Mouse (Mus musculus): ENCODE data around the gene Mthfd1. TPM values are rescaled to one million over a fixed set of nuclear protein-coding genes. Genes with fewer than 3 reads are reported as not detected.

Mthfd1 gene
- total RNA-seq, 1 experiment, result 182 TPM

DNA sequence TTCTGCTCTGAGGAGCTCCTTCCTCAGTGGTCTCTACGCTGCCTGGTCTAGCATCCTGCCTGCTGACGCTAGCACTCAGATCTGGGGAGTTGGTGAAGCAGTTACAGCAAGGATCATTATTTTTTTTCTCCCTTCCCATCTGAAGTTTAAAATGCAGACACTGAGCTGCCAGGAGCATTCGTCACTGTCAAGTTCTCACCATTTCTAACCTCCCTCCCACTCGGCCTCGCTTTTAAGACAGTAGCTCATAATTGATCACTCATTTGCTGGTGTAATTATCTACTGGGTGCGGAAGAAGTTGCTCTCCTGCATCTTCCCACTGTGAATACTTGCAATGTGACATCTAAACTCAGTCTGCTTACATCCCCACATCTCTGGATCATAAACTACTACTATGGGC lies 30.3 kb downstream of the Mthfd1 start:
- Histone ChIP-seq H3K36me3 (ENCODE audit: control insufficient read depth, insufficient read depth, low read length, poor library complexity, severe bottlenecking) (peaks cover 67% of the 10 kb centered on the region), H3K9me3 (ENCODE audit: control insufficient read depth, insufficient read depth, low read depth, low read length) (no peaks in the 10 kb centered on the region), H3K4me3 (ENCODE audit: insufficient read depth in 1 of 2, low read depth in 1 of 2, low read length in 2 of 2, poor library complexity in 1 of 2, severe bottlenecking in 1 of 2) (no peak overlapping the region), H3K9ac (ENCODE audit: insufficient read depth, low read depth, low read length, poor library complexity, severe bottlenecking) (no peak overlapping the region), H3K27ac (ENCODE audit: insufficient read depth, low read depth, low read length, poor library complexity, severe bottlenecking) (no peak overlapping the region), H3K4me1 (ENCODE audit: control insufficient read depth in 2 of 2, insufficient read depth in 2 of 2, low read length in 2 of 2, poor library complexity in 1 of 2) (no peaks in the 10 kb centered on the region)
- no peak for DNase-seq (ENCODE audit: low read depth, low spot score)
- no peak for TF ChIP-seq HCFC1 (IDR thresholded peaks at IDR 0.05; ENCODE audit: borderline replicate concordance, insufficient read depth, low read length)
- no peak for TF ChIP-seq MAFK (IDR thresholded peaks at IDR 0.05; ENCODE audit: insufficient read depth, low read depth, low read length)
- TF ChIP-seq CHD2 (IDR thresholded peaks at IDR 0.05; ENCODE audit: low read depth, low read length), result no peak
- no peak for TF ChIP-seq ZC3H11A (IDR thresholded peaks at IDR 0.05; ENCODE audit: borderline replicate concordance, low read depth, low read length)
- no peak for TF ChIP-seq ZNF384 (IDR thresholded peaks at IDR 0.05; ENCODE audit: low read depth, low read length)
- in situ Hi-C loops (cut with MboI; ENCODE audit: low sequenced_read_pairs in 2 of 2, unreplicated experiment in 2 of 2), result no loop called here

- H3K4me1 ChIP-seq (ENCODE audit: control insufficient read depth in 2 of 2, insufficient read depth in 2 of 2, low read length in 2 of 2, poor library complexity in 1 of 2), result peaks cover 0 to 4% of the 10 kb centered on the region in 2 experiments; a peak in 2 of 4 replicates
- in situ Hi-C loops (cut with MboI; ENCODE audit: low sequenced_read_pairs in 2 of 2, unreplicated experiment in 2 of 2), result no loop called here
- no peak overlapping the region for H3K9ac ChIP-seq (ENCODE audit: insufficient read depth, low read depth, low read length, poor library complexity, severe bottlenecking)
- TF ChIP-seq ZNF384 (IDR thresholded peaks at IDR 0.05; ENCODE audit: low read depth, low read length) (no peak), ZC3H11A (IDR thresholded peaks at IDR 0.05; ENCODE audit: borderline replicate concordance, low read depth, low read length) (no peak), HCFC1 (IDR thresholded peaks at IDR 0.05; ENCODE audit: borderline replicate concordance, insufficient read depth, low read length) (no peak), MAFK (IDR thresholded peaks at IDR 0.05; ENCODE audit: insufficient read depth, low read depth, low read length) (no peak), CHD2 (IDR thresholded peaks at IDR 0.05; ENCODE audit: low read depth, low read length) (no peak)
- H3K36me3 ChIP-seq (ENCODE audit: control insufficient read depth, insufficient read depth, low read length, poor library complexity, severe bottlenecking), result peaks cover 69% of the 10 kb centered on the region
- no peak for DNase-seq (ENCODE audit: low read depth, low spot score)
- no peak overlapping the region for H3K4me3 ChIP-seq (ENCODE audit: insufficient read depth in 1 of 2, low read depth in 1 of 2, low read length in 2 of 2, poor library complexity in 1 of 2, severe bottlenecking in 1 of 2)
- no peaks in the 10 kb centered on the region for H3K9me3 ChIP-seq (ENCODE audit: control insufficient read depth, insufficient read depth, low read depth, low read length)
- H3K27ac ChIP-seq (ENCODE audit: insufficient read depth, low read depth, low read length, poor library complexity, severe bottlenecking), result no peak overlapping the region
These were observed 32.9 kb downstream of the Mthfd1 start for GRCm38 (mm10) chr12:76287986-76288385.

- Histone ChIP-seq H3K9ac (ENCODE audit: insufficient read depth, low read depth, low read length, poor library complexity, severe bottlenecking) (no peak overlapping the region), H3K27ac (ENCODE audit: insufficient read depth, low read depth, low read length, poor library complexity, severe bottlenecking) (no peak overlapping the region), H3K4me3 (ENCODE audit: insufficient read depth in 1 of 2, low read depth in 1 of 2, low read length in 2 of 2, poor library complexity in 1 of 2, severe bottlenecking in 1 of 2) (no peak overlapping the region), H3K36me3 (ENCODE audit: control insufficient read depth, insufficient read depth, low read length, poor library complexity, severe bottlenecking) (peaks cover 65% of the 10 kb centered on the region), H3K9me3 (ENCODE audit: control insufficient read depth, insufficient read depth, low read depth, low read length) (no peaks in the 10 kb centered on the region), H3K4me1 (ENCODE audit: control insufficient read depth in 2 of 2, insufficient read depth in 2 of 2, low read length in 2 of 2, poor library complexity in 1 of 2) (peaks cover 0 to 4% of the 10 kb centered on the region in 2 experiments; a peak in 2 of 4 replicates)
- in situ Hi-C loops (cut with MboI; ENCODE audit: low sequenced_read_pairs in 2 of 2, unreplicated experiment in 2 of 2), result no loop called here
- TF ChIP-seq ZNF384 (IDR thresholded peaks at IDR 0.05; ENCODE audit: low read depth, low read length) (no peak), CHD2 (IDR thresholded peaks at IDR 0.05; ENCODE audit: low read depth, low read length) (no peak), ZC3H11A (IDR thresholded peaks at IDR 0.05; ENCODE audit: borderline replicate concordance, low read depth, low read length) (no peak), HCFC1 (IDR thresholded peaks at IDR 0.05; ENCODE audit: borderline replicate concordance, insufficient read depth, low read length) (no peak), MAFK (IDR thresholded peaks at IDR 0.05; ENCODE audit: insufficient read depth, low read depth, low read length) (no peak)
- DNase-seq (ENCODE audit: low read depth, low spot score), result no peak
These were observed 33.4 kb downstream of the Mthfd1 start for GRCm38 (mm10) chr12:76288494-76288893.

- Histone ChIP-seq H3K9ac (ENCODE audit: insufficient read depth, low read depth, low read length, poor library complexity, severe bottlenecking) (no peak overlapping the region), H3K4me1 (ENCODE audit: control insufficient read depth in 2 of 2, insufficient read depth in 2 of 2, low read length in 2 of 2, poor library complexity in 1 of 2) (peaks cover 0 to 4% of the 10 kb centered on the region in 2 experiments; a peak in 2 of 4 replicates), H3K9me3 (ENCODE audit: control insufficient read depth, insufficient read depth, low read depth, low read length) (no peaks in the 10 kb centered on the region), H3K27ac (ENCODE audit: insufficient read depth, low read depth, low read length, poor library complexity, severe bottlenecking) (no peak overlapping the region), H3K36me3 (ENCODE audit: control insufficient read depth, insufficient read depth, low read length, poor library complexity, severe bottlenecking) (peaks cover 64% of the 10 kb centered on the region), H3K4me3 (ENCODE audit: insufficient read depth in 1 of 2, low read depth in 1 of 2, low read length in 2 of 2, poor library complexity in 1 of 2, severe bottlenecking in 1 of 2) (no peak overlapping the region)
- in situ Hi-C loops (cut with MboI; ENCODE audit: low sequenced_read_pairs in 2 of 2, unreplicated experiment in 2 of 2), result no loop called here
- TF ChIP-seq MAFK (IDR thresholded peaks at IDR 0.05; ENCODE audit: insufficient read depth, low read depth, low read length), result no peak
- TF ChIP-seq CHD2 (IDR thresholded peaks at IDR 0.05; ENCODE audit: low read depth, low read length), result no peak
- no peak for TF ChIP-seq ZC3H11A (IDR thresholded peaks at IDR 0.05; ENCODE audit: borderline replicate concordance, low read depth, low read length)
- TF ChIP-seq HCFC1 (IDR thresholded peaks at IDR 0.05; ENCODE audit: borderline replicate concordance, insufficient read depth, low read length), result no peak
- TF ChIP-seq ZNF384 (IDR thresholded peaks at IDR 0.05; ENCODE audit: low read depth, low read length), result no peak
- DNase-seq (ENCODE audit: low read depth, low spot score), result no peak
These were observed 34.3 kb downstream of the Mthfd1 start for GRCm38 (mm10) chr12:76289428-76289827.

GRCm38 (mm10) chr12:76290271-76290670 lies 35.2 kb downstream of the Mthfd1 start:
- TF ChIP-seq HCFC1 (IDR thresholded peaks at IDR 0.05; ENCODE audit: borderline replicate concordance, insufficient read depth, low read length) (no peak), ZNF384 (IDR thresholded peaks at IDR 0.05; ENCODE audit: low read depth, low read length) (no peak), ZC3H11A (IDR thresholded peaks at IDR 0.05; ENCODE audit: borderline replicate concordance, low read depth, low read length) (no peak), CHD2 (IDR thresholded peaks at IDR 0.05; ENCODE audit: low read depth, low read length) (no peak), MAFK (IDR thresholded peaks at IDR 0.05; ENCODE audit: insufficient read depth, low read depth, low read length) (no peak)
- in situ Hi-C loops (cut with MboI; ENCODE audit: low sequenced_read_pairs in 2 of 2, unreplicated experiment in 2 of 2), result no loop called here
- DNase-seq (ENCODE audit: low read depth, low spot score), result no peak
- Histone ChIP-seq H3K27ac (ENCODE audit: insufficient read depth, low read depth, low read length, poor library complexity, severe bottlenecking) (no peak overlapping the region), H3K9ac (ENCODE audit: insufficient read depth, low read depth, low read length, poor library complexity, severe bottlenecking) (no peak overlapping the region), H3K4me1 (ENCODE audit: control insufficient read depth in 2 of 2, insufficient read depth in 2 of 2, low read length in 2 of 2, poor library complexity in 1 of 2) (peaks cover 0 to 4% of the 10 kb centered on the region in 2 experiments; a peak in 2 of 4 replicates), H3K4me3 (ENCODE audit: insufficient read depth in 1 of 2, low read depth in 1 of 2, low read length in 2 of 2, poor library complexity in 1 of 2, severe bottlenecking in 1 of 2) (no peak overlapping the region), H3K36me3 (ENCODE audit: control insufficient read depth, insufficient read depth, low read length, poor library complexity, severe bottlenecking) (peaks cover 63% of the 10 kb centered on the region), H3K9me3 (ENCODE audit: control insufficient read depth, insufficient read depth, low read depth, low read length) (no peaks in the 10 kb centered on the region)

Data from ES-E14 (cell line).